Mouse (Mus musculus) heart, adult 2 months (tissue): ENCODE measurements around the gene Serpine2.

Experiments used
- CTCF ChIP-seq: fragments of 200-600 bp; IDR thresholded peaks from 2 replicates; pipeline ENCODE4 v1.8.1; 2022; ENCODE audit warnings: antibody characterized with exemption, mild to moderate bottlenecking, moderate library complexity
- EP300 ChIP-seq: fragments of 200-500 bp; IDR thresholded peaks from 2 replicates; pipeline ENCODE4 v1.6.1; 2011; ENCODE audit warnings: low read depth, low read length, control low read depth; ENCODE audit not compliant: insufficient read depth
- POLR2A ChIP-seq: fragments of 200-500 bp; IDR thresholded peaks from 2 replicates; pipeline ENCODE4 v1.6.1; 2011; ENCODE audit warnings: mild to moderate bottlenecking, low read depth, low read length, control low read depth; ENCODE audit not compliant: insufficient read depth

DNA sequence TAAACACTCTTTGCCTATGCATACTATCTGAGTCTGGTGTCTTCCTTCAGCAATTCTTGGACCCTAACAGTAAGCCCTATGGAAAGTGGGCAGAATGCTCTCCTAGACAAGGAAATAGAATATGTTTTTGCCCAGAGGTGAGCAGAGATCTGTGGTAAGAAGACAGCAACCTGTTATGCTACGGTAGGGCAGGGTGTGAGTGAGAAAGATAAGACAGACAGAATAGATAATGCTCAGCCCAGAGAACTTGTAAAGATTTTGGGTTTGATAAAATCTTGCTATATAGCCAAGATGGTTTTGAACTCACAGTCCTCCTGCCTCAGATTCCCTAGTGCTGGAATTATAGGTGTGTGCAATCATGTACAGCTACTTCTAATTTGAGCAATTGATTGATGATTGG, 96.5 kb downstream of the Serpine2 start:
- TF ChIP-seq CTCF: no peak
- no peak for TF ChIP-seq POLR2A
- no peak for TF ChIP-seq EP300
